Mouse (Mus musculus) frontal cortex, postnatal 25 days (tissue): ENCODE measurements around the gene Nr1h4.

ENCODE experiments used
- DNase-seq, 2 experiments: peaks; one replicate each; pipeline ENCODE4 v3.0.0; 2022; ENCODE audit warnings: low spot score in 2 of 2

The Nr1h4 gene

DNA sequence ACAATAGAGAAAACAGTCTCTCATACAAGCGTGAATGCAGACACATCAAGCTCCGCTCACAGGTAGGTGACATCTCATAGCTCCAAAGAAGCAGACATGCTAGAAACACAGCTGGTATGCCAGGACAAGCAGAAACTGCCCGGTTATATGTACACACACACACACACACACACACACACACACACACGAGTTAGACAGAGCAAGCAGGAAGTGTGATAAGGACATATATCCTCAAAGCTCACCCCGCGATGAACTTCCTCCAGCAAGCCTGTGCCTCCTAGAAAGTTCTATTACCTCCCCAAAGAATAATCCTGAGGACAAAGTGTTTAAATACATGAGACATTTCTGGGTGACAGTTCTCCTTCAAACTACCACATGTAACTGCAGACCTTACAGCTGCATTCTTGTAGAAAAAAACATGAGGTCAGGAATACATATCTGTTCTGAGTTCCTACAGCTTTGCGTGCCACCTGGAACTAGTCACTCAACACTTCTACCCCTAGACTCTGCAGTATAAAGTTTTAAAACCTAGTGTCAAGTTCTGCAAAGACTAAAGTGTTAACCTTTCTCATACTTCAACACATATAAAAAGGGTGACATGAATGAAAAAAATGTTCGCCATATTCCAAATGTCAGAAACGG lies 11.5 kb downstream of the Nr1h4 start:
- DNase-seq: no peak

DNA sequence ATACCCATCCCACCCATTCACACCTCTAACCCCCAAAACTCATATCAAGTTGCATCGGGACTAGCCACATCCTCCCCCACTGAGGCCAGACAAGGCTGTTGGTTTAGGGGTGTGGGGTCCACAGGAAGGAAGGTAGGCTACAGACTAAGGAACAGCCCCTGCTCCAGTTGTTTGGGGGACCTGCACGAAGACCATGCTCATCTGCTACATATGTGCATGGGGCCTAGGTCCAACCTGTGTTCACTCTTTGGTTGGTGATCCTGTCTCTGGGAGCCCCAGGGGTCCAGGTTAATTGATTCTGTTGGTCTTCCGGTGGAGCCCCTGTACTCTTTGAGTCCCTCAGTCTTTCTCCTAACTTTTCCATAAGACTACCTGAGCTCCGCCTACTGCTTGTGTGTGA lies 13.0 kb downstream of the Nr1h4 start:
- no peak for DNase-seq

DNA sequence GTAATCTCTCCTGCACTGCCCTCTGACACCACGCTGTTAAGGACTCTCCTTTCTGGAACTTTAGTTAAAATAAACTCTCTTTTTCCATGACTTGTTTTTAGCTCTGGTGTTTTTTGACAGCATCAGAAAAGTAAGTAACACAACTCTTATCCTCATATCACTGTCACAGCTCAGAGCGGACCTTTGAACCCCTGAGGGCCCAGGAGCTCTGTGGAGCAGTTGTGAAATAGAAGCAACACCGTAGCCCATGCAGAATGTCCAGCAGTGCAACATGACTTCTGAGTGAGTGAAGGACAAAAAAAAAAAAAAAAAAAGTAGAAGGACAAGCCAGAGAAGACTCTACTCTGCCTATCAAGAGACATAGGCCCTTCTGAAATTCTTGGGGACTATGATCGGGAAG lies 14.2 kb downstream of the Nr1h4 start:
- DNase-seq: no peak

DNA sequence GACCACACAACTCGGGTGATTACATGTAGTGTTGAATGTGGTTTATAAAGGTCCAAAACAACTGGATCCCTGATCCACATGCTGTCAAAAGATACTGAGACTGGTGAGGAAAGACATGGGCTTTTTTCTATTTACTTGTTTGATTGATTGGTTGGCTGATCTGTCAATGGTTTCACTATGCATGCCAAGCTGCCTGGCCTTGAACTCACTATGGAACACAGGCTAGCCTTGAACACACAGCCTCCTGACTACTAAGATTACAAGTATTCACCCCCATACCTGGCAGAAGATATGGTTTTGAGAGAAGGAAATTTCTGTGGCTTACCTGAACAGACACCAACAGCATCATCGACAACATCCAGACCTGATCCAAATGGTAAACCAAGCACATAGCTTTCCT lies 15.0 kb downstream of the Nr1h4 start:
- DNase-seq: no peak

DNA sequence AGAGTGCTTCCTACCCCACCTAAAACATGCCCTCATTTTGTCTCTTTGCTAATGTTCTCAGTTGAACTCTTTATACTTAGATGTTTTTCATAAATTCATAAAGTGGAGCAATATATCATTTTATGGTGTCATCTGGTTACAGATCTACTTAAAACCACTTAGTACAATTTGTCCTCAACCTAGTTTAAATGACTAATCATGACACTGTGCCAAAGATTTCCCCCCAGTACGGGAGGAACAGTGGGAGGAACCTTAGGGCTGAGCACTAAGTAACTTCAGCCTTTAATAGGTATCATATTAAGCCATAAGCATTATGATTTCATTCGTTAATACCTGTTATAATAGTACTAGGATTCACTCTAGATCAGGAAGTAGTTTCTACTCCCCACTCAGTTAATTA lies 17.6 kb downstream of the Nr1h4 start:
- no peak for DNase-seq

DNA sequence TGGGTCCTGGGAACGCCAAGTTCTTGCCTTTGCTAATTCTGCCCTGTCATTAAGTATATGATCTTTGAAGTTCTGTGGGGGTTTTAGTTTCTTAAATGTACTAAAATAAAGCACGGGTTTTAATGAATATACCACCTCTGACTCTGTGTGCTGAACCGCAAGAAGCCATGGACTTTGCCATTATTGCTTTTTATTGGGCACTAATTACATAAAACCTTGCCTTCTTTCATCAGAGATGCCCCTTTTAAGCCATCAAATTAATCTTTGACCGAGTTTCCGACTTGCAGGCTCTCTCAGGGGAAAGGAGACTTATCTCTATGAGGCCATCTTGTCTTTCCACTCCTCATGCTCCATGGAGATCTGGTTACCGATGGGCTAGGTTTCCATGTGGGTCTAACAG lies 20.8 kb downstream of the Nr1h4 start:
- no peak for DNase-seq

DNA sequence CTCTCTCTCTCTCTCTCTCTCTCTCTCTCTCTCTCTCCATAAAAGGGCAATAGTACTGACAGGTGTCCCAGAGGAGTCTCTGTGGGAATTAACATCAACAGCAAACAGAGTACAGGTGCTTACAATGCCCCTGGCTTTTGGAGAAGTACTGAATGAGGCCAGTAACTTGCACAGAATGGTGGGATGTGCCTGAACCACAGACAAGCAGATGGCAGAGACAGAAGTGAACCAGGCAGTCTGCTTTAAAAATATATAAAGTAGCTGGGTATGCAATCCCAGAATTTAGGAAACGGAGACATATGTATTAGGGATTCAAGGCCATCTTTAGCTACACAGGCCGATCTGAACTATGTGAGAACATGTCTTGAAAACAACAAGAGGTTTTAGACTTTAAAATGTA lies 22.8 kb downstream of the Nr1h4 start:
- DNase-seq: no peak

DNA sequence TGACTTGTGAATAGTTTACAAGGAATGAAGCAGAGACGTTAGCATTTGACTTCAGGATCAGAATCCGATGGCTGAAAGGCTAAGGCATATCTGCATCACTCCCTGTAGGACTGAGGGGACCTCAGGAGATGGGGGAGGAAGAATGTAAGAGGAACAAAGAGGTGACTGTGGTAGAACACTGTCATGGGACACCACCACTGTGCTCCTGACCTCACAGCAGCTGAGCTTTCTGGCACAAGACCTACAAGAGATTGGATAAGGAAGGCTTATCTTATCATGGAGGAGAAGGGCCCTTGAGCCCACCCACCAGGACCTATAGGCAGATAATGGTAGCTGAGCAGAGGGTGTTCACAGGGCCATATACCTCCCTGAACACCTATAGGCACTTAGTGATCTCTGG lies 24.8 kb downstream of the Nr1h4 start:
- DNase-seq: no peak

DNA sequence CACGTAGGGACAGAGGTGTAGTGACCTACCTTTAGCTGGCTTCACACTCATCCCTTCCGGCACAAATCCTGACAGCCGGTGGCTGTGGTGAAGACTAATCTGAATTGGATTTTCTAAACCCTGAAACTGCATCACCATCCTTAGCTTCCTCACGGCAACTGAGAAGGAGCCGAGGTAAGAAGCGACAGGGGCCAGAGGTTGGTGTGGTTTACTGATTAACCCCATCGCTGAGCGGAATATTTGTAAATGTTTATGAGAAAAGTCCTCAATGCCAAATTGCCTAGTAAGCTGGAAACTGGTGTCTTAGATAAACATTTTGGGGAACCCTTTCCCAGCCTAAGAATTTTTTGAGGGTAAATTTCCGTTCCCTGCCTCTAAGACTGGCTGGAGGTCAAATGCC lies 26.9 kb downstream of the Nr1h4 start:
- no peak for DNase-seq

DNA sequence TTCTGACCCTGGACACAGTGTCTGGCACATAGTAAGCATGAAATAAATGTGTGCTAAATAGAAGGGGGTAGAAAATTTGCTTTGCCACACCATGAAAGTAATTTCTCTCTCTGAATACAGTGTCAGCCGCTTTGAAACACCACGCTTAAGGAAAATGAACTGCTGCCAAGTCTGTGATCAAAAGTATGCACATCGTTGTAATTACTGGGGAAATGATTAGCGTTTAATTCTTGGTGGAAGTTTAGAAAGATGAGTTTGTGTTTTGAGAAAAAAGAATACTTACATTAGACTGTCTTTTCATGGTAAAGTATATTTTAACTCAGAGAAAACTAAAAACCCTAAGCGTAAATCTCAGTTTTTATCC lies 27.8 kb downstream of the Nr1h4 start:
- DNase-seq: no peak

DNA sequence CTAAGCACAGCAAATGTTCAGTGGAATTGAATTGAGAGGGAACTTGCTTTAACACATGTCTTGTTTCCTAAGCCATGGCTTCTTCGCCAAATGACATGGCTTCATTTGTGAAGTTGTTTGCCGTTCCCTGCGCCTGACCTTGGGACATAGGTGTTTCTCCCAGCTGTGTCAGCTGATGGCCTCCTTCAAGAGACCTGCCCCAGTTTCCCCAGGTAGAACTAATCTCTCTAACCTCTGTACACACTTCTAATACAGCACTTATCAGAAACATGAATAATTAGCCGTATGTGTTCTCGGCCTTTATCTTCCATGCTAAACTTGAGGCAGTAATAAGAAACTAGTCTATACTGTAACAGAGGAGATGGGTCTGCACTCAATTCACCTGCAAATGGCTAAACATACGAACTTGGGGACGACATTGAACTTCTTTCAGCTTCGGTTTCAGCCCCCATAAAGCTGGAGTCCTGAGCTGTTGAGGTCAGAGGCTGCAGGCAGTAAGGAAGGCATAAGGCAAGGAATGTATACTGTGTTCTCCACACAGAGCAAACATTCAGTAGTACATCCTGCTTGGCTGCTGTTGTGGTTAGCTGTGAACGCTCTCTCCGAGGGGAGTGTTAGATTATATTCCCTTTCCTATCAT lies 28.3 kb downstream of the Nr1h4 start:
- DNase-seq: no peak

DNA sequence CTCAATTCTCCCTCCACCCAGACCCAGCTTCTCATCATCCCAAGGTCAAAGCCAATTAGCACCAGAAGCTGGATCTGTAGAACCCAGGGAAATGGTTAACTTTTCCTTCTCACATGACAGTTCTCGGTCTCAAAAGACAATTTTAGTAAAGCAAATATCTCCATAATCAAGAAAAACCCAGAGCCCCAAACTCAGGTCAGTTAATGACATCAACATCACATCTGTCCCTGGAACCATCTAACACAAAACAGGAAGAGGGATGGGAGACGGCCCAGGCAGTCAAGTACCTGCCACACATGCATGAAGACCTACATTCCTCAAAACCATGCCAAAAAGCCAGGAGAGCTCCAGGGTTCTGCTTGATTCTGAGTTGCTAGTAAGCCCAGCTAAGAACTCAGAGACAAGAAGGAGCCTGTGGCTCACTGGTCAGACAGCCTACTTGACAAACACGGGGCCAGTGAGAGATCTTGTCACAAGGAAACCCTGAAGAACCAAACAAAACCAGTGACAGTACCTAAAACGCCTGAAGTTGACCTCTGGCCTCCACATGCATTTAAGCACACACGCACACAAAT lies 30.3 kb downstream of the Nr1h4 start:
- no peak for DNase-seq

DNA sequence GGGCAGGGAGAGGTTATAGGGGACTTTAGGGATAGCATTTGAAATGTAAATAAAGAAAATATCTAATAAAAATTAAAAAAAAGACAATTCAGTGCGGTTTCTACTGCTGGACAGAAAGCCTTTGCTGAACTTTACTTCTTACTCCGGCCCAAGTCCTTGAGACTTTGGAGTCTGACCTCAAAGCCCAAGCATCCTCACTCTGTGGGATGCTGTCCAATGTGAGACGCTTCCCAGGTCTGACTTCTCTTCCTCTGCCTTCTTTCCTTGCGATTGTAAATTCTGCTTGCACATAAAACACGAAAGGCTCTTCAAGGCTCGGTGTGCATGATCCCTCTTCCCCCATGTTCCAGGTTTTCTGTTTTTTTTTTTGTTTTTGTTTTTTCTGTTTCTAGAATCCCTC lies 31.5 kb downstream of the Nr1h4 start:
- no peak for DNase-seq

DNA sequence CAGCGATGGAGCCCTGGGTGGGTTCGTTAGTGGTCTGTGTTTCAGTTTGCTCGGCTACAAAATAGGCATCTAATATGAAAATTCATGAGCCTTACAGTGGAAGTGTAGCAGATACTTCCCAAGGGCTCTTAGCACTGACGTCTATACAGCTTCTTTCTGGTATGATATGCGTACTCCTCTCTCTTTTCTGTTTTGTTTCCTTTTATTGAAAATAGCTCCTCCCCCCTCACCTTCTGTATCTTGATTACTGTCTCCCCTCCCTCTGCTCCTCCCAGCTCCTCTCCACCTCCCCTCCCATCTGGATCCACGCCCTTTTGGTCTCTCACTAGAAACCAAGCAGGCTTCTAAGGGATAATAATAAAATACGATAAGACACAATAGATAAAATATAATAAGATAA lies 37.8 kb downstream of the Nr1h4 start:
- no peak for DNase-seq

DNA sequence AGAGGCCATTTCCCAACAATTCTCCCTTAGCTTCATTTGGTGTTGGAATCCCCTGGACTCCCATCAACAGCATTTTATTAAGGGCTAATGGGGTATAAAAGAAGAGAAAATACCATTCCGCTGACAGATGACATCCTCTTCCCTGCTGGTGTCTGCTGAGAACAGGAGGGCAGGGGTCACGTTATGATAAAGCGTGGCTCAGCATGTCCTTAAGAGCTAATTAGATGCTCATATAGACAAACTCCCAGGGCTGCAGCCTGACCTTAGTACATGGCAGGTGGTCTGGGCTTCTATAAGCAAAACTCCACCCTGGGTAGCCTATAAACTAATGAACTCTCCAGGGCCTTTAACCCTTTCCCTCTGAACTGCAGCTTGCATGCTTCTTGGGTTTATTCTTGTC lies 42.1 kb downstream of the Nr1h4 start:
- DNase-seq: no peak

DNA sequence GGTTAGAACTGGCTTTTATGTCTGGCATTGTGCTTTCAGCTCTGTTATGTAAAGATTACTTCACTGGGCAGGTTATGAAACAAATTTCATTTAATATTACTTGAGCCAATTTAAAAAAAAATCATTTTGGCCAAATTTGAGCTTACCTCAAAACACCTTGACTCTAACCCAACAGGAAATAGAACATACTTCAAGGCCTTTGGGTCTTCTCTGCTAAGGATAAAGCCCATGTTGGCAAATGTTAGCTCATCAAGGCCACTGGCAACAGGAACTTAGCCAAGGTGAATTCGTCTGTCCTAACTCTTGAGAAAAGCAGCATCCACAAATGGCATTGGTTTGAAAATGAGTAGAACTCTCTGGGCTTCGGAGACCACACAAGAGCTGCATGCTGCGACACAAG lies 43.1 kb downstream of the Nr1h4 start:
- no peak for DNase-seq

DNA sequence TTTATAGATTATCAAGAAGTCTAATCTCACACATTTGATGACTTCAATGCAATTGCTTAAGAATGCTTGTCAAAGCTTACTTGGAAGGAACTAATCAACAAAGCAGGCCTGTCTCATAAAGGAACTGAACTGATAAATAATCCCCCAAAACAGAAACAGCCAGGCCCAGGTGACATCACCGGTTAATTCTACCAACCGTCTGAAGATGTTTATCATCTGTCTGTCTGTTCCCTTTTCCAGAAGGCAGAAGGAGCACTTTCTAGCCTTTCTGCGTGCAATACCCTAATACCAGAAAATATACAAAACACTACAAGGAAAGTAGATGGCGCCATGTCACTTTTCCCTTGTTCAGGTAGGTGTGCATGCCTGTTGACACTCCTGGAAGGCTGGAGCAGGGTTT lies 43.9 kb downstream of the Nr1h4 start:
- DNase-seq: no peak

DNA sequence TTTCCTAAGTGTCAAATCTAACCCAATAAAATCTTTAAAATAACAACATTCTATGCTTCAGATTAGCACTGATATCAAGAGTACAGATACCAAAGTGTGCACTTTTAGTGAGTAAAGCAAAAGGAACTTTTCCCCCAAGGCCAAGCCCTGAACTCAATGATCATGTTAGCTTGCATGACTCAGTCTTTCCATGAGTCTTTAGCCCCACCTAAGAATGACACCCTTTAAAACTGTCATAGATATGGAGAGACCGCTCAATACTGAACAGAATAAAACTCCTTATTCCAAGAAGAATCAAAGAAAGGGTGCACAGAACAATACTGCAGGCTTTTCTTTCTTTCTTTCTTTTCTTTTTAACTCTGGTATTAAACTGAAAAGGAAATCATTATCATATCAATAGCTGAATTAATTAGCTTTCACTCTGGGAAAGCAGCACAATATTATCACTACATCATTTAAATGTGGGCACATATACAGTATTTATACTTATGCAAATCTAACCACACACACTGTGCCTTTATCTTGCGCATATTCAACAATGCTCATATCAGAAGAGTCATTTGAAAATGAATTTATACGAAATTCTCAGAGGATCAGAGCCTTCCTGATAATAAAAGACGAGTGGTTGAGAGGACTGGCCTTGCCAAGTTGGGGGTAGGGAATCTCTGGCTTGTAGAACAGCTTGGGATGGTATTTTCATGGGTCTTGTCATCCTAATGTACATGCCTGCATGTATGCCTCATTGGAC lies 46.2 kb downstream of the Nr1h4 start:
- no peak for DNase-seq

DNA sequence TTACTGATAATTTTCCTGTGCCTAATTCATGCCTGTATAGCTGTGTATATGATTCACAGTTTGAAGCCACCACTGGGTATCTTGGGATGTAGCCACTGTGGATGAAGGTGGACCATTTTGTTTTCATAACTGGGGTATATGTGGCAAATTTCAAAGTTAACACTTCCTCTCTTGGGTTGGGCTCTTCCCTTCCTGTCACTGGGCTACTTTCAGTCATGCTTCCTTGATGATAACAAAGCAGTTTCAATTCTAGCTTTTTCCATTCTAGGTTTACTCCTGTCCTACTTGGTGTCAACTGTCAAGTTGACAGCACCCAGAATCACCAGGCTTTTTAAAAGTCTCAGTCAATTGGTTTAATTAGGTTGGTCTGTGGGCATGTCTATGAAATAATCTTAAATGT lies 48.5 kb downstream of the Nr1h4 start:
- no peak for DNase-seq

DNA sequence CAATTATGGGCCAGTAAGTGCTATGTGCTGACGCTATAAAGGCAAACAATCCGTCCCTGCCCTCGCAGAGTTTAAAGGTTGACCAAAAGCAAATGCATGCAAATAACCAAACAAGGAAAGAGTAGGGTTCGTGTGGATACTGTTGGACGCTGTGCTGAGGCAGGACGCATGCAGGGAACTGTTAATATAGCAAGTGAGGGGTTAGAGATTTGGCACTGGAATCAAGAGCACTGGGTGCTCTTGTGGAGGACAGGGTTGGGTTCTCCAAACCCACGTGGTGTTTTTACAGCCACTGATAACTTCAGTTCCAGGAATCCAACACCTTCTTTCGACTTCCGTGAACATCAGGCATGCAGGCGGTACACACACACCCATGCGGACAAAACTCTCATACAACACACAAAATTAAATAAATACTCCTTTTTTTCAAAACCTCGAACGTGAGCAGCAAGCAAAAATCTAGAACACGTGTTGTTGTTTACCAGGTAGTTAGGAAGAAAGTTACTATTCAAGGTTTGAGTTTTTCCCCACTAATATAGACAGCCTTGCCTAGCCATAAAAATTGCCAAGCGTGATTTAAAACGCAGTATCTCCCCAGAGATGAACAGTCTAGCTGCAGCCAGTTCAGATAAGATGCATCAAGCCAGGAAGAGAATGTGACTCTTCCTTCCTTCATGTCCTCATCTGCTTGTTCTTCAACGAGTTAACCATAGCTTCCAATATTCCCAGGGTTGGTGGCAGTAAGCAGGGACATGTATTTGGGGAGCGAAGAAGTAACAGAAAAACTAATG lies 49.4 kb downstream of the Nr1h4 start:
- DNase-seq: no peak

DNA sequence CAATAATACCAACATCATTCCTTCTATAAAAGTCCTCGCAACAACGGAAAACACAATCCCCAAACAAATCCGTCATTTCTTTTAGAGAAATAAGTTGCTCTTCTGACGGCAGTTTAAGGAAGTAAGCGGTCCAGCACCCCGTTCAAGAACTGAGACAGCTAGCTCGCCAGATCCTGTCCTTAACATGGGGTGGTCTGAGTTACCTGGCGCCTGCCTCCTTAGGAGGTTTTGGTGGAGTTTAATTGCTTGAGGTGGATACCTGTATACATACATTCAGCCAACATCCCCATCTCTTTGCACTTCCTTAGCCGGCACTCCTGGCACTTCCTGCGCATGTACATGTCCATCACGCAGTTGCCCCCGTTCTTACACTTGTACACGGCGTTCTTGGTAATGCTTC lies 50.3 kb downstream of the Nr1h4 start:
- no peak for DNase-seq

DNA sequence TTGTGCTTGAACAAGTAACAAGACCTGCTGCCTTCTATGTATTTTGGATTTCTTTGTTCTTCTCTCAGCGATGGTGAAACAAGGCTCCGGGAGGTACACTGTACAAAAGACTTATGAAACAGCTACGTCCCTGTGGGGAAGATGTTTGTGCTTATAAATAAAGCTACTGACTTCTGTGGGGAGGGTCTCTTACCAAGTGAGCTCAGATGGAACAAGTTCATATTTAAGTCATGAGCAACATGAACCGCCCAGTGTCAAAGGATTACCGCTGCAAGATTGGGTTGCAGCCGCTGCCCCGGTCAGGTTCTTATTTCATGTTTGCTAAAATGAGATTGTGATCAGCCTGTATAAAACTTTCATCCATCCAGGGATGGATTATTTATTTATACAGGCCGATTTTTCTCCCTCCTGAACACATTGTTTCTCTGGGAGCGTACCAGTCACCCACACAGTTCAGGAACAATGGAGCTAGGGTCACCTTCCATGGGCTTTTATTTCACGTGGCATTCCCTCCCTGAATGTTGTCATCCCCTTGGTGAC lies 51.2 kb downstream of the Nr1h4 start:
- no peak for DNase-seq
